Mouse (Mus musculus) limb, embryonic 14.5 days (tissue): Measurements from ENCODE around the gene Gm45618. TPM values are rescaled to one million over a fixed set of nuclear protein-coding genes. Genes with fewer than 3 reads are reported as not detected.
A peak's percentile ranks its signal among the peaks of the same experiment; 100 is the strongest.

Source experiments
- ATAC-seq: fragments of 200-750 bp; cut with Nextera tagmentation; 2 replicates; pipeline ENCODE4 v1.8.0; 2017; ENCODE audit warnings: low read depth, moderate number of reproducible peaks, moderate TSS enrichment; ENCODE audit not compliant: low FRiP score
- DNase-seq: peaks from one replicate; pipeline ENCODE4 v3.0.0-alpha.2; 2015; ENCODE audit warnings: low spot score
- H3K27ac ChIP-seq: fragments of 300-500 bp; sonication (generic); replicated peaks from 2 replicates; pipeline ENCODE4 v1.5.1; 2014; ENCODE audit warnings: low read depth, mild to moderate bottlenecking, low read length, moderate library complexity, mixed read lengths
- H3K27me3 ChIP-seq: fragments of 300-500 bp; sonication (generic); 2 replicates; pipeline ENCODE4 v1.6.1; 2014; ENCODE audit warnings: low read length, mixed read lengths; ENCODE audit not compliant: control insufficient read depth, insufficient read depth
- H3K36me3 ChIP-seq: fragments of 300-500 bp; sonication (generic); 2 replicates; pipeline ENCODE4 v1.6.1; 2014; ENCODE audit warnings: mild to moderate bottlenecking, low read length, moderate library complexity, mixed read lengths; ENCODE audit not compliant: control insufficient read depth, insufficient read depth
- H3K4me1 ChIP-seq: fragments of 300-500 bp; sonication (generic); 2 replicates; pipeline ENCODE4 v1.6.1; 2014; ENCODE audit warnings: antibody characterized with exemption, low read length, mixed read lengths; ENCODE audit not compliant: control insufficient read depth, insufficient read depth
- H3K4me2 ChIP-seq: fragments of 300-500 bp; sonication (generic); replicated peaks from 2 replicates; pipeline ENCODE4 v1.6.1; 2014; ENCODE audit warnings: low read depth, mild to moderate bottlenecking, low read length, moderate library complexity; ENCODE audit not compliant: severe bottlenecking
- H3K4me3 ChIP-seq: fragments of 300-500 bp; sonication (generic); replicated peaks from 2 replicates; pipeline ENCODE4 v1.5.1; 2014; ENCODE audit warnings: low read length
- H3K9ac ChIP-seq: fragments of 300-500 bp; sonication (generic); 2 replicates; pipeline ENCODE4 v1.6.1; 2014; ENCODE audit warnings: mild to moderate bottlenecking, low read depth, low read length, moderate library complexity; ENCODE audit not compliant: severe bottlenecking
- H3K9me3 ChIP-seq: fragments of 300-500 bp; sonication (generic); 2 replicates; pipeline ENCODE4 v1.6.1; 2016; ENCODE audit warnings: low read length; ENCODE audit not compliant: control insufficient read depth
- POLR2A ChIP-seq: fragments of 200-500 bp; IDR thresholded peaks from 2 replicates; pipeline ENCODE4 v1.8.0; 2012; ENCODE audit warnings: inconsistent platforms, mild to moderate bottlenecking, moderate library complexity, borderline replicate concordance; ENCODE audit not compliant: insufficient read depth, insufficient read length; ENCODE audit errors: extremely low read depth
- WGBS: fragments of 180-500 bp; shearing (Covaris S2); extraction: QIAGEN DNeasy Blood & Tissue Kit; methylation state at CpG from one replicate; pipeline ENCODE4 v1.1.7; 2014; 5-methylcytosine and 5-hydroxymethylcytosine counted together
- polyA plus RNA-seq, 2 experiments: library from polyadenylated mRNA; depleted of rRNA in 1 of 2; stranded (reverse) in 1 of 2; unstranded in 1 of 2; fragments of >200 nt; fragmentation: Nextera tagmentation in 1 of 2; extraction: Ambion mirVana in 1 of 2; gene quantifications; 2 replicates each; pipeline versions ENCODE4 v1.2.1 to v1.2.3; 2012 to 2014

The Gm45618 gene
- polyA plus RNA-seq, 2 experiments: not detected

- ATAC-seq: no peak
- 59% methylated on average over 5 of the region's 5 CpGs for WGBS
These were observed 15.8 kb downstream of the Gm45618 start for GRCm38 (mm10) chr7:142104747-142105146.

GRCm38 (mm10) chr7:142097776-142098175 lies 22.8 kb downstream of the Gm45618 start:
- ATAC-seq: peak; percentile 31; the same call in 1 of the 2 replicates

More at GRCm38 (mm10) chr7:142104747-142105146, 15.8 kb downstream of the Gm45618 start:
- H3K4me1 ChIP-seq: no peaks in the 10 kb centered on the region
- TF ChIP-seq POLR2A: no peak
- H3K27me3 ChIP-seq: no peaks in the 10 kb centered on the region
- no peak overlapping the region for H3K4me2 ChIP-seq
- H3K36me3 ChIP-seq: no peaks in the 10 kb centered on the region
- H3K4me3 ChIP-seq: no peak overlapping the region
- H3K9ac ChIP-seq: no peak overlapping the region
- H3K9me3 ChIP-seq: no peaks in the 10 kb centered on the region
- no peak for DNase-seq
- no peak overlapping the region for H3K27ac ChIP-seq

GRCm38 (mm10) chr7:142096701-142097100 lies 23.8 kb downstream of the Gm45618 start:
- no peak overlapping the region for H3K9ac ChIP-seq
- H3K27ac ChIP-seq: no peak overlapping the region
- peaks cover 46% of the 10 kb centered on the region for H3K27me3 ChIP-seq
- H3K4me1 ChIP-seq: 0 out of 2 replicates have a peak, but pooled peaks cover 12% of the 10 kb centered on the region
- TF ChIP-seq POLR2A: no peak
- H3K36me3 ChIP-seq: no peaks in the 10 kb centered on the region
- DNase-seq (no peak), ATAC-seq (no peak)
- no peaks in the 10 kb centered on the region for H3K9me3 ChIP-seq
- WGBS: 75% methylated on average over 4 of the region's 4 CpGs
- H3K4me2 ChIP-seq: no peak overlapping the region
- H3K4me3 ChIP-seq: no peak overlapping the region

More at GRCm38 (mm10) chr7:142097776-142098175, 22.8 kb downstream of the Gm45618 start:
- H3K36me3 ChIP-seq: no peaks in the 10 kb centered on the region
- DNase-seq: peak; percentile 72
- 0 out of 2 replicates have a peak, but pooled peaks cover 12% of the 10 kb centered on the region for H3K4me1 ChIP-seq
- H3K9me3 ChIP-seq: no peaks in the 10 kb centered on the region
- H3K27me3 ChIP-seq: peaks cover 46% of the 10 kb centered on the region
- H3K4me2 ChIP-seq: no peak overlapping the region
- TF ChIP-seq POLR2A: no peak
- no peak overlapping the region for H3K9ac ChIP-seq
- 12% methylated on average over 9 of the region's 9 CpGs for WGBS
- H3K27ac ChIP-seq: no peak overlapping the region
- no peak overlapping the region for H3K4me3 ChIP-seq

- Histone ChIP-seq H3K9ac (peak within 1 kb of the TSS; percentile 68), H3K36me3 (no peaks in the 10 kb centered on the region), H3K27me3 (peaks cover 46% of the 10 kb centered on the region), H3K9me3 (no peaks in the 10 kb centered on the region), H3K4me1 (0 out of 2 replicates have a peak, but pooled peaks cover 12% of the 10 kb centered on the region), H3K4me3 (peak within 1 kb of the TSS; percentile 66), H3K27ac (no peak within 1 kb of the TSS), H3K4me2 (peak within 1 kb of the TSS; percentile 91)
- no peak for TF ChIP-seq POLR2A
- peak; percentile 92 for ATAC-seq
- under 1% methylated on average over 39 of the region's 63 CpGs for WGBS
- DNase-seq: peak; percentile 78
These were observed 25.2 kb downstream of the Gm45618 start, which contains the start of gene Dusp8 for GRCm38 (mm10) chr7:142095183-142095931. Dusp8 (minus strand) TSS chr7:142095843.

- TF ChIP-seq POLR2A: no peak
- DNase-seq (no peak), ATAC-seq (peak; percentile 62)
- Histone ChIP-seq H3K36me3 (no peaks in the 10 kb centered on the region), H3K4me3 (peak overlapping the region; percentile 66), H3K4me1 (0 out of 2 replicates have a peak, but pooled peaks cover 12% of the 10 kb centered on the region), H3K27ac (no peak overlapping the region), H3K9ac (peak overlapping the region; percentile 68), H3K9me3 (no peaks in the 10 kb centered on the region), H3K4me2 (peak overlapping the region; percentile 91), H3K27me3 (peaks cover 46% of the 10 kb centered on the region)
- WGBS: 3% methylated on average over 70 of the region's 89 CpGs
These were observed 26.0 kb downstream of the Gm45618 start for GRCm38 (mm10) chr7:142094301-142095143.
